Mouse (Mus musculus) heart, postnatal 36 days (tissue): ENCODE measurements at regions not wholly inside any gene's neighbourhood (a gene's known extent, or its start where the extent isn't known, plus 50 kb on each side); places are given as distances from the start of the nearest gene placed in this dataset.
"Not testable (repeated sequence)": the region's sequence is repeated elsewhere in the genome, so short reads cannot be mapped to it uniquely, and the experiment has no call there.

Experiments used
- DNase-seq, 2 experiments: peaks; one replicate each; pipeline ENCODE4 v3.0.0; 2021 to 2022
- intact Hi-C: fragments of 180-260 bp; cut with DNase I; formaldehyde crosslinking; loops from one replicate; pipeline ENCODE4 v1.15.1; 2025

- intact Hi-C loops, result no loop called here
- no peak for DNase-seq
These were observed 178.6 kb downstream of the Gxylt1 start for GRCm38 (mm10) chr15:93096335-93096734.

DNA sequence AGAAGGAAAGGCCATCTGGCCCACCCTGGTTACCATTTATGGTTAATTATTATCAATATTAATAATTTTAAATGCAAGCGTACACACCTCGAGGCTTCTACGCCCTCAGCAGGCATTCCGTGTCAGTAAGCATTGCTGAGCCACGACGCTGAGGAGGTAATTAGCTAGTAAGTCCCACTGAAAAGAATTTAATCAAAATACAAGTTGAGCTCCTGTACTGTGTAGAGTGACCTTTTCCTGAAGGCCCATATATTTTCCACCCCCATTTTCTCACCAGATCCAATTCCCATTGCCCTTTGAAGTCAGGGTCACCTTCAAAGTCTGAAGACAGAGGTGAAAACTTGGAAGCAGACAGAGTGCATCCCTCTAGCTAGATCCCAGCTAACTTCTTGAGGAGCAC is 179.8 kb downstream of the Gxylt1 start:
- DNase-seq, result no peak
- intact Hi-C loops, result no loop called here

DNA sequence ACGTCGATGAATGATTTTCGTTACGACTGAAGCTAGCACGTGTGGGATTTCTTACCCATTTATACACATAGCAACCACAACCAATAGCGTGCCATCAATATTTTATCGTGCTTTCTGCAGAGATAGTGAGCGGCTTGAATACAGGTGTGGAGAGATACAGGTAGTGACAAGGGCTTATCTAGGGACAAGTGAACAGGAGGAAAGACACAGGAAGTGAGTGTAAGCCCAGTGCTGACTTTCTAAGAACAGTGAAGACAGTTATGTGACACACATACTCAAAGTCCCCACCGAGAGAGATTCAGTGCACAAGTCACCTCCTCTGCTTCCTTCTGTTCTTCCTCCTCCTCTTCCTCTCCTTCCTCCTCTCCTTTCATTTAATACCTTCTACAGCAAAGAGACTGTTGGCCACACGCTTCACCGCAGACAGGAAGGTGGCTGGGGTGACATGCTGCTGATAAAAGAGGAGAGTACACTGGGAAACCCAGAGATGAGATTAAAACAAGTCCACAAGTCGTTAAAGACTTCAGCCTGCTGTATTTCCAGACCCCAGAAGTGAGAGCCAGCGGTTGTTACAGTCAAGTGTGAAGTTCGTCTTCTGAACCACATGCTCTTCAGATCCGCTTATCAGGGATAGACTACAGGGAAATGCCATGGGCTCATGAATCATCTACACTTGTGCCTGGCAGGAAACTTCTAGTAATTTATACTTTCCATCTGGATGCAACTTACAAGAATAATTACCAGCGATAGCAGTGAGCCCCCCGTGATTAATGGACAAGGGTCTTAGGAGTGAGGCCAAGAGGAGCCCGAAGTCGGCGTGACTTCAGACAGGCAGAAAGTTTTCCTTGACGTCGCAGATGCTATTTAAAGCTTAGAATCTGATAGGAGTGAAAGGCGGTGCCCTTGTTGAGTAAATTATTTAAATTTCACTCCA is 180.5 kb downstream of the Gxylt1 start:
- DNase-seq, result no peak
- intact Hi-C loops, result no loop called here

GRCm38 (mm10) chr15:93091396-93091795 is 183.6 kb downstream of the Gxylt1 start:
- intact Hi-C loops, result no loop called here

GRCm38 (mm10) chr15:93089347-93089746 is 185.6 kb downstream of the Gxylt1 start:
- intact Hi-C loops, result loop anchor here (1.0 to 5.0 kb wide), 2 partner anchors 127 to 343 kb away; no protein-coding TSS in a partner anchor

More at GRCm38 (mm10) chr15:93091396-93091795, 183.6 kb downstream of the Gxylt1 start:
- DNase-seq, result no peak

DNA sequence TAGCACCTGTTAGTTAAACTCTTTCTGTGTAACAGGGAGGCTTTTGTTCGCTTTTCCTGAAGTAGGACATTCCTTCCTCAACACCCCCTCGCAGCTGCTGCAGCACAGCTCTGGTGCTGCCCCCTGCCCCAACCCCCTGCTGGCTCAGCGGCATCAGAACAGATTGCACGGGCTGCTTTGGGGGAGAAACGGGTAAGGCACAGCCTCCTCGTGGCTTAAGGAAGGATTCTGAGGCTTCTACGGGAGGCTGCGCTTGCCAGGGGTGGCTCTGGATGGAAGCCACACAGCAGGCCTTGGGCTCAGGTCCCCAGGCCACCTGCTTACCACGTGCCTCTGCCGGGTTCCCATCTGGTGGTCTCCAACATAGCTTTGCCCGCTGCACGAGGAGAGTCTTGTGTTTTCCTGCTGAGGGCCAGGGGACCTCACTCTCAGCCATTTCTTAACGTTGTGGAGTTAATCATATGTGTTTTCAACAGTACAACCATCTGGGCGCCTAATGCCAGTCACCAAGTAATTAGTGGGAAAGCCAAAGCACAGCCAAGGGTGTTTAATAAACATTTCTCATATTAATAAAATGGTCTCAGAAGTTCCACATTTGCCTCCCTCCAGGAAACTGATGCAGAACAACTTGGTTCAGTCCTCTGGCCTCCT is 189.9 kb downstream of the Gxylt1 start:
- no peak for DNase-seq
- intact Hi-C loops, result loop anchor here (5.0 kb wide), 1 partner anchor 347 kb away; no protein-coding TSS in a partner anchor

More at GRCm38 (mm10) chr15:93089347-93089746, 185.6 kb downstream of the Gxylt1 start:
- peak; percentile 30 to 66 for DNase-seq

DNA sequence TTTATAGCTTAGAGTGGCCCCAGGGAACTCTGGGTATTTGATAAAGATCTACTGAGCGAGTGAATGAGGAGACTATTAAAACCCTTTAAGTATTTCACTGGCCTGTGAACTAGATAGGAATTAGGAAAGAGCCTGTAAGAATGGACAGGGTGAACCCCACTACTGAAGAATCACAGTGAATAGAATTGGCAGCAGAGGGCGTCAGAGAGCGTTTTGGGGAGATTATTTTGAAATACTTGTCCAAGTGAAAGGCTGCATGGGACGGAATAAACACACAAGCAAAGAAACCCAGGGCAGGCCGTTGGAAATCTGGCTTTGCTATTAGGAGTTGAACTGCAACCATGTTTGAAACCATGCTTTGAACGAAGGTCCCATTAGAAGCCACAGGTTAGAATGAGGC is 200.9 kb downstream of the Gxylt1 start:
- no peak for DNase-seq
- intact Hi-C loops, result no loop called here

DNA sequence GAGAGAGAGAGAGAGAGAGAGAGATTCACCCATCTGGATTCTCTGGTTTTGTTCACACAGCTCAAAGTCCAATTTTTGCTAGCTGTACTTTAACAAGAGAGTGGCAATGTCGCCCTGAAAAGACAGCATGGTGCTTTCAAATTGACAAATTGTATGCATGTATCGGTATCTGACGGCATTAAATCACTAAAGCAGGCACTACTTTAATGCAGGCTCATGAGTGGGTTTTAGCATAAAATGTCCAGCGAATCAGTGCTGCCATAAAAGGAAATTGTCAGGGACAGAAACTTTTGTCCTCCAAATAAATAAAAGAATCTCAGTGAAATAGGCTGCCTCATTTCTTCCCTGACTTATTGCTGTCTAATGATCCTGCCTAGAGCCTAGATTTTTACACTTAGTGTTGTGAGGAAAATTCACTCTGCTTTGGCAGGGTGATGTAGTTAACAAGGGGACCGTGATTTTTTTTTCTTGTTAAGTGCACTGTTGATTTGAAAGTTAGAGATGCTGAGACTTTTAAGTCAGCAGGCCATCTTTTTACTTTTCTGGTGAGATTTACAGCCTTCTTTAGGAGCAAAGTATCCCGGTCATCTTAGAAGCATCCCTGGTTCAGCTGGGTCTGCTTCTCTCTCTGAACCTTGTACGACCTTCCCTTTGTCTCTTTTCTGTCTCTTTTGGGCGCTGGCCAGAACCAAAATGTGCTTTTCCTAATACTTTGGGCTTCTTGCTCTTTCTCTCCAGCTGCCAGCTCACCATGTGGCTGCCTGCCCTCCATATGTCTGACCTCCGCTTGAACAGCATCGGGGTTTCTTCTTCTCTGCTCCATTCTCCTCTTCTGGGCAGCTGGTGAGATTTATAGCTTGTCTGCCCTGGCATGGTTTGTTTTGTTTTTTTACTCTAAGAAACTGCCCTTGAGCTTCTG is 212.5 kb downstream of the Gxylt1 start:
- no peak for DNase-seq
- intact Hi-C loops, result no loop called here

DNA sequence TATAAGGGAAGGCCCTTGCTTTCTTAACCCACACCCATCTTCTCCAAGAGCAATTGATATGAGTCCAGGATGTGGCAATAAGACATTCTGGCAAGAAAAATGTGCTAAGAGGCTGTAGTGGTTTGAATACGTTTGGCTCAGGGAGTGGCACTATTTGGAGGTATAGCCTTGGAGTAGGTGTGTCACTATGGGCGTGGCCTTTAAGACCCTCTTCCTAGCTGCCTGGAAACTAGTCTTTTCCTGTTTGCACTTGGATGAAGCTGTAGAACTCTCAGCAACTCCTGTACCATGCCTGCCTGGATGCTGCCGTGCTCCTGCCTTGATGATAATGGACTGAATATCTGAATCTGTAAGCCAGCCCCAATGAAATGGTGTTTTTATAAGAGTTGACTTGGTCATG is 221.5 kb downstream of the Gxylt1 start:
- intact Hi-C loops, result no loop called here
- no peak for DNase-seq

- intact Hi-C loops, result no loop called here
- no peak for DNase-seq
These were observed 247.8 kb downstream of the Gxylt1 start for GRCm38 (mm10) chr15:93027185-93027584.

- no peak for DNase-seq
- intact Hi-C loops, result no loop called here
These were observed 248.4 kb downstream of the Gxylt1 start for GRCm38 (mm10) chr15:93026456-93027078.

DNA sequence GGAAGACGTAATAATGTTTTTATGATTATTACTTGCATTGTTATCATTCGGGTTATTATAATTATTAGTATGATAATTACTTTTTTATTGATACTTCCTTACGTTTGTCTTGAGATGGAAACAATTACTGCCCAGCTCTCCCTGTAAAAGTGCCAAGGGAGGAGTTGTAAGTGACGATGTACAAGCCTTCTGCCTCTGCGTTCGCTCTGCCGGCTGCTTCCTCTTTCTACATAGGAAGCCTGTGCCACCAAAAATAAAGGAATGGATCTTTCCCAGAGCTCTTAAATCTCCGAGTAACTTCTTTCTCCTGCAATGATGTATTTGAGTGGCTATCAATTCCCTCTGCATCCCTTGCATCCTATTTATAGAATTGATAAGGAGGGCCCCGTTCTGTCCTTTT is 249.2 kb downstream of the Gxylt1 start:
- no peak for DNase-seq
- intact Hi-C loops, result no loop called here

GRCm38 (mm10) chr15:93024171-93024570 is 250.8 kb downstream of the Gxylt1 start:
- intact Hi-C loops, result no loop called here
- no peak for DNase-seq

DNA sequence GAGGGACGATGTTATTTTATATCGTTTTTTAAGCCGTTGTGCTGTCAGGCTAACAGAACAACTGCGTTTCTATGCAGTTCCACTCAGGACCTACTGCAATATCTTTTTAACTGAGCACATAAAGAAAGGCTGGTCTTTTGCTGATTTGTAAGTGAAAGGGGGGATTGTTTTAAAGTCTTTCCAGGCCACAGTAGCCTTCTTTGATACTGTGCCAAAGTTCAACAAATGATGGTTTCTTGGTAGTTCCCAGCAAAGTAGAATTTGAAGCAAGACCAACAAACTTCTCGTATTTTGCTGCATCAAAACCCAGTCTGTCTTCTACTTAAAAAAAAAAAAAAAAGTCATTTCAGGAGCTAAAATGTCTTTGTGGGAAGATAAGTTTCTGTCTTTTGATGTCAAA is 263.8 kb downstream of the Gxylt1 start:
- DNase-seq, result no peak
- intact Hi-C loops, result no loop called here

DNA sequence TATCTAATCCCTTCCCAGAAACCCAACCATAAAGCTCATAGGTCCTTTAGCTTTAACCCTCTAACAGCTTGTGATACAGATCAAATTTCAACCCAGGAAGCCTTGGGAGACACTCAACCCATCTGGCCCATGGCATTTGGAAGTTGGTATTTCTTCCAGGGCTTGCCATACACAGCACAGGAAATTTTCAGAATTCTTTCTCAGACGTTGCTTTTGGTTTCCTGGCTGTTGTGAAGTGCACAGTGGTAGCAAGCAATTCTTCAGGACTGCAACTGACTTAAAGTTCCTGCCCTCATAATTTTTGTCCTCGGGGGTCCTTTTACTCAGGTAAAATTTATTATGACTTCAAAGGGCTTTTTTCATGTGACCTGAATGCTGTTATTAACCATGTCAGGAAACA is 264.4 kb downstream of the Gxylt1 start:
- DNase-seq, result no peak
- intact Hi-C loops, result no loop called here

DNA sequence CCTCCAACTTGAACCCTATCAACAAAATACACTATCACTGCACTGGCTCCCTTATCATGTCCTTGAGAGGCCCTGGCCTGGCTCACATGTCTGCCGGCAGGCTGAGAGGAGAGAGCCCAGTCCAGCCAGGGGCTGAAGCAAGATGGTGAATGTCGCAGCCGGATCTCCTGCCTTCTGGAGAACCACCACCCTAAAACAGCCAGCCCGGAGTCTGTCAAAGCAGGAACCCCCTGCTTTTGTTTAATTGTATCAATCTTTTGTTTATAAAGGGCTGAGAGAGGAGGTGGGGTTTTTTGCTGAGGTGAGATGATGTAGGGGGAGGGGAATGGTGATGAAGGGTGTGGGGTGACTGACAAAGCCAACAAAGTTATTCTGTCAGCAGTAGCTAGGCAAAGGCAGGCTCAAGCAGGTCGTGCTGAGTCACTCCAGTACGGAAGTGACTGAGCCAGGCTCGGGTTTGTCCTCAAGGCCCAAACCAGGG is 269.2 kb downstream of the Gxylt1 start:
- intact Hi-C loops, result no loop called here
- peak; percentile 27 to 48 for DNase-seq

GRCm38 (mm10) chr15:93005186-93005585 is 269.8 kb downstream of the Gxylt1 start:
- intact Hi-C loops, DNase-seq: not testable (repeated sequence)

- intact Hi-C loops, result no loop called here
- no peak for DNase-seq
These were observed 270.4 kb downstream of the Gxylt1 start for GRCm38 (mm10) chr15:93004551-93004950.

- intact Hi-C loops, result no loop called here
- no peak for DNase-seq
These were observed 271.7 kb downstream of the Gxylt1 start for GRCm38 (mm10) chr15:93003233-93003632.
